Mouse (Mus musculus) gastrocnemius, postnatal 14 days (tissue): Measurements from ENCODE around the gene Rnf103. TPM values are rescaled to one million over a fixed set of nuclear protein-coding genes. Genes with fewer than 3 reads are reported as not detected.
"Not testable (repeated sequence)": the region's sequence is repeated elsewhere in the genome, so short reads cannot be mapped to it uniquely, and the experiment has no call there.

Source experiments
- DNase-seq: peaks from one replicate; pipeline ENCODE4 v3.0.0; 2021; ENCODE audit warnings: mixed read lengths
- intact Hi-C: fragments of 180-260 bp; cut with DNase I; formaldehyde crosslinking; loops from one replicate; pipeline ENCODE4 v1.15.1; 2025; ENCODE audit warnings: low total_unique reads
- long read RNA-seq, 2 experiments: library from polyadenylated mRNA; stranded (forward); transcript quantifications; one replicate each; pipeline ENCODE4 v2.0.0; 2021
- total RNA-seq, 2 experiments: library from RNA; stranded (reverse); gene quantifications; 2 replicates each; pipeline ENCODE4 v1.2.3; 2021

Gene Rnf103
- 10 to 100 TPM; 18.2 to 19.1 TPM for total RNA-seq
- long read RNA-seq, experiment 1, transcript Rnf103-201 (4 exons, 3,264 nt), result major isoform, 17 of 25 reads
- long read RNA-seq, experiment 1, partial matches to known transcripts, result 3 of 25 reads
- long read RNA-seq, experiment 1, other reads (novel, unspliced or antisense), result 5 of 25 reads
- long read RNA-seq, experiment 2, transcript Rnf103-201 (4 exons, 3,264 nt), result major isoform, 26 of 32 reads
- long read RNA-seq, experiment 2, partial matches to known transcripts, result 1 of 32 reads
- long read RNA-seq, experiment 2, other reads (novel, unspliced or antisense), result 5 of 32 reads

DNA sequence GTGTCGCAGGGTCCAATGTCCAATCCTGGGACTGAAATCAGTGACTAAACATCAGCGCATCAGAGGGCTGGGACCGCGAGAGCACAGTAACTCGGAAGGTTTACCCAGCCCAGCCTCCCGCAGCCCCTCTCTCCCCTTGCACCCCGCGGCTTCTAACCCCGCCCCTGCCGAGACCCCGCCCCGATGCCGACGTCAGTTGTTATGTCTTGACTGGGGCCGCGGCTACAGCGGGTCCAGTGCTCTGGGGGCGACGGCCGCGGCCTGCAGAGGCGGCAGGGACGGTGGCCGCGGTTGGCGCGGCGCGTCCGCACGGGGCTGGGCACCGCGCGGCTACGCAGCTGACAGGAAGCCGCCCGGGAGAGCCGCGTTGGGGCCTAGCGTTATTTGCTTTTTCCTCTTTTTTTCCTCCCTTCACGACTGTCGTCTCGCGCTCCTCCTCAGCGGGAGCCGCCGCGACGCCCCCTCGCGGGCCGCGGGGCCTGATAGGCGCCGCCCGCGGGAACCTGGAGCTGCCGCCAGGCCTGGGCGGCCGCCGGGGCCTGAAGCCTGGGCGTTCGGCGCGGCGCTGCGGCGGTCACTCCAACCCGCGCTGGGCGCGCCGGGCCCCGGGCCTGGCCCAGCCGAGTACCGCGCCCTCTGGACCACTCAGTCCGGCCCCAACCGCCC, at the start of gene Rnf103:
Gene Rnf103 (plus strand): TSS at position 220 of the 666 bp plus-strand sequence.
- intact Hi-C loops, result no loop called here

DNA sequence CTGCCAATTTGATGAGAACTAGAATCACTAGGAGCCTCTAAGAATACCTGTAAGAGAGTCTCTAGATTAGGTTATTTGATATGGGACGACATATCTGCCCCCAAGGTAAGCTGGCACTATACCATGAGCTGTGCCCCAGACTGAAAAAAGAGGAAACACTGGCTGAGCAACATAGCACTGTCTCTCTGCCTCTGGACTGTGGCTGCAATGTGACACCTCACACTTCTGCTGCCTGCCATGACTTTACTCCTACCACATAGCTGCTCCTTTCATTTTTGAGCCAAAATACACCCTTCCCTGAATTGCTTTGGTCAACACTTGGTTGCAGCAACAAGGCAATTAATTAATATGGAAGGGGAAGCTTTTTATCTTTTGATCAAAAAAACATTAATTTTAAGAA, 48.9 kb upstream of the Rnf103 start:
- intact Hi-C loops, result loop anchor here (5.0 kb wide), 1 partner anchor 38 kb away; no protein-coding TSS in a partner anchor
- DNase-seq, result no peak

More for the DNA sequence above, at the start of gene Rnf103:
- peak; percentile 95 for DNase-seq

DNA sequence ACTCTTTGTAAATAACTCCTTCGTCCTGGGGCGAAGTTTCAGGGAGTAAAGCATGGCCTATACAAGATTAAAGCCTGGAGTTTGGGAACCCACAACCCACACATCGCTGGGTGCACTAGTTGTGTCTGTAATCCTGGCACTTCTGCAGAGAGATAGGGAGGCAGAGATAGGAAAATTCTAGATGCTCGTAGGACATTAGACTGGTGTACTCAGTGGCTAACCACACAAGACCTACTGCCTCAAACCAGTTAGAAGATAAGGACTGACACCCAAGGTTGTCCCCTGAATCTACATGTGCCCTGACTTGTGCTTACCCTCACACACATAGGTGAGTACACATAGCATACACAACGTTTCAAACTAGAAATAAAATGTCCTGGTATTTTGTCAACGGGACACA, 48.1 kb upstream of the Rnf103 start:
- no peak for DNase-seq
- intact Hi-C loops, result loop anchor here (5.0 kb wide), 1 partner anchor 37 kb away; no protein-coding TSS in a partner anchor

DNA sequence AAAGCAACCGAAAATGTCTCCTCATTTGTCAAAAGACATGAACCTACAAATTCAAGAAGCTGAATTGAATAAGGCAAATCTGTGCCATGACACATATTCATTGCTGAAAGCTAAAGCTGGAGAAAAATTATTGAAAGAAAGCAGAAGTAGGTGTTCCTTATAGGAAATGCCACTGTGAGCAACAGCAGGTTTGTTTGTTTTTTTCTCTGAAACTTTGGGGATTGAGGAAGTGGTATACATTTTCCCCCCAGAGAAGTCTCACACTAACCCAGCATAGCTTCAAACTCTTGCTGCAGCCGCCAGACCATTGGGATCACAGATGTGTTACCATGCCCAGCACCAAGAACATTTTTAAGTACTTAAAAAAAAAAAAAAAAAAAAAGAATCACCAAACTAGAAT, 40.9 kb upstream of the Rnf103 start:
- no peak for DNase-seq
- intact Hi-C loops, result no loop called here

DNA sequence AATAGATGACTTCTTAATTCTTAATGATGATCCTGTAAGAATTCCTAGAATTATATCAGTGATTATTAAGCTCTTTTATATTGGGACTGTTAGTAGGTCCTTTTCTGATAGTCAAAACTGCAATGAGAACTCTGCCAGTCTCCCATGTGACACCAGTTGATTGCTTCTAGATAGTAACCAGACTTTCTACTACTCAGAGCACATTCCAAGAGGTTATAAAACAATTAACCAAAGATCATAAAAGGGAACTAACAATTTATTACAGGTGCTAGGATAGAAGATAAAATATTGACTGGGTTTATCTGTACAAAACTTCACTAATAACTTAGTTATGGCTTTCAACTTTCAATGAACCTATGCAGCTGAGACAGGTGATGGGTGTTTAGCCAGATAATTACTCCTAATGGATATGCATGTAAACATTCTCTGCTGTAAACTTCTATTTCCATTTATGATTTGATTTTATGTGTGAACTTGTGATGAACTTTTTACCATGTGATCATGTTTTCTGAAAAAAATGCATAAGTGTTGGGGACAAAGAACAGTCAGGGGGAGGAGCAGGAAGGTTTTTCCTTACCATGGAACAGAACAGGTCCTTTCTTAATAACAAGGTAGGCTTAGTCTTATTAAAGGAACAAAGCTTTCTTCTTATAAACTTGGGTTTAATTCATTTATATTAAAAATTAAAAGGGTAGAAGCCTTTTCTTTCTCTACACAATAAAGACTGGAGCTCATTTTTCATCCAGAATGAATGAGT, 39.5 kb upstream of the Rnf103 start:
- intact Hi-C loops, DNase-seq: not testable (repeated sequence)

DNA sequence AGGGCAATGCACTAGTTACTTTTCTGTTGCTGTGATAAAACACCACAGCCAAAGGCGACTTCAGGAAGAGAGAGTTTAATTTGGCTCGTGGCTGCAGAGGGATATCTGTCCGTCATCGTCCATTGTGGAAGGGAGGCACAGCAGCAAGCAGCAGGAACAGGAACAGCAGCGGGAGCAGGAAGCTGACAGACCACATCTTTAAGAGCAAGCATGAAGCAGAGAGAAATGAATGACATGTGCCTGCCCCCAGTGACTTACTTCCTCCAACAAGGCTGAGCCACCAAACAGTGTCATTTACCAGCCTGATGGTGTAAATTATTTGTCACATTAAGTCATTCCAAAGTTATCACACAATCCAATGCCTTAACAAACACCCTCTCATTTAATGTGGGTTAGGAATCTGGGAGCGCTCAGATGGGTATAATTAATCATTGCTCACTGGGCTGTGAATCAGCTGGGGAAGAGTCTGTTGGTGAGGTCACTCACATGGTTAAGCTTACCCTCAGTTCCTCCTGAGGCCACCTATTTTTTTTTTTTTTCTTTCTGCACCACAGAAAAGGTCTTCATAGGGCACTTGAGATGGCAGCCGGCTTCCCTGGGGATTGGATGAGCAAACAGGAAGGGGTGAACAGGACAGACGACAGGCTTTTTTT, 35.6 kb upstream of the Rnf103 start:
- no peak for DNase-seq
- intact Hi-C loops, result no loop called here

DNA sequence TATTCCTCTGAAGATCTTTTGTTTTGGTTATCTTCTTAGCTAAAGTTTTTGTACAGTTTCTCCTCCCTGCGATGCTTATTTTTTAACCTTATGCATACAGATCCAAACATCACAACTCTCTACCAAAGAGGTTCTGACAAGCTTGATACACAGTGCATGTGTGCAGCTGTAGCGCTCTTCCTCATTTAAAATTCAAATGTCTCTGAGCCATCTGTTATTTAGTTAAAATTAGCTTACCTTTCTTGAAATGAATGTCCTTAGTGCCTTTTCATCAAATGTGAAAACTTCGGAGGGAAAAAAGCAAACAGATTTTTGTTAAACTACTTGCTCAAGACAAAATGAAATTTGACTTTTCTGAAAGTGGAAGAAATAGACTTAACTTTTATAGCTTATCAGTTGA, 28.5 kb upstream of the Rnf103 start:
- no peak for DNase-seq
- intact Hi-C loops, result no loop called here

DNA sequence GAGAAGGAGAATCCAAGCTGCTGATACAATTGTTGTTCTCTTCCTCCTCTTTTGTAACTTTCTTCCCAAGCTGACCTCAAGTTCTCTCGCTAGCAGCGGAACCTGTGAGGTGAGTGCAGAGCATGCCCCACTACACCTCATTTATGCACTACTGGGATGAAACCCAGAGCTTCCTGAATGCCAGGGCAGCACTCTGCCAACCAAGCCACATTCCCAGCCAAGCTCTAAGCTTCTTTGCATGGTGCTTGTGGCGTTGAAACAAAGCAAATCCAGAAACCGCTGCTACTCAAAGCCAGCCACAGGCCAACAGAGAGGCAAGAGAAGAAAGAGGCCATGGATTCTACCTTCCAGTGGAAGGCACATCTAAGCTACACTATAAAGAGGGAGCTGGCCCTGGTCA, 25.9 kb upstream of the Rnf103 start:
- intact Hi-C loops, result no loop called here
- DNase-seq, result no peak

DNA sequence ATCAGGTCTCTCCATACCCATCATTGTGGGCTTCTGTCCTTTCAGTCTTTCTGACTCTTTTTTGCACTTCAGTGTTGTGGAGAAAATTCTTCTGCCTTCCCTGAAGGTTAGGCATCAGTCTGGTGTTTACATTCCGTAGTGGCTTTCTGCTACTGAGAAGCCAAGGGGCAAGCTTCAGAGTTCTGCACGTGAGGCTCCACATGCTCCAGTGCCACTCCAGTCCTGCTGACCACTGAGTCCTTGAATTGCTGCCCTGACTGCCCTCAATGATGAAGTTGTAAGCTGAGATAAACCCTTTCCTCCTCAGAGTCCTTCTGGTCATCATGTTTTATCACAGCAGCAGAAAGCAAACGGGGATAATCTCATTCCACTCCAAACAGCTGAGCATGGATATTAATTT, 24.4 kb upstream of the Rnf103 start:
- intact Hi-C loops, result no loop called here
- no peak for DNase-seq

DNA sequence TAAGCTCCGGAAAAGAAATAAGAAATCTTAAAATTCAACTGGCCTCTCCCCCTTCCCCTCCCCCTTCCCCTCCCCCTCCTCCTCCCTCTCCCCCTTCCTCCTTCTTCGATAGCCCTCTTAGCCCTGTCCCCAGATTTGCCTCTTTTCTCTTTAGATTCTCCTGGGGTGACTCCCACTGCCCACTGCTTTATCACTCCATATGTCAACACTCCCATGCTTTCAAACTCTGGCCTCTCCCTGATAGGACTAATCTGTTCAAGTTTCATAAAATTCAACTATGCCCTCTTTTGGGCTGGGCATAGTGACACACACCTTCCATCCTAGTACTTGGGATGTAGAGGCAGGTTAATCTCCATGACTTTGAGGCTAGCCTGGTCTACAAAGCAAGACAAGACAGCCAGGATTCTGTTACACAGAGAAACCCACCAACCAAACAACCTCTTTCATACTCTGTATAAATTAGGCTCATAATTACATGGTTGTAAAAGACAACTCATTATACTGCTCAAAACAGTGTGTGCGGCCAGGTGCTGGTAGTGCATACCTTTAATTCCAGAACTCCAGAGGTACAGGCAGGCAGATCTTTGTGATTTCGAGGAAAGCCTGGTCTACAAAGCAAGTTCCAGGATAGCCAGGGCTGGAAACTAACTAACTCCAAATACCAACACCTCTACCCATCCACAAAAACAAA, 21.7 kb upstream of the Rnf103 start:
- intact Hi-C loops, result no loop called here
- DNase-seq, result no peak

DNA sequence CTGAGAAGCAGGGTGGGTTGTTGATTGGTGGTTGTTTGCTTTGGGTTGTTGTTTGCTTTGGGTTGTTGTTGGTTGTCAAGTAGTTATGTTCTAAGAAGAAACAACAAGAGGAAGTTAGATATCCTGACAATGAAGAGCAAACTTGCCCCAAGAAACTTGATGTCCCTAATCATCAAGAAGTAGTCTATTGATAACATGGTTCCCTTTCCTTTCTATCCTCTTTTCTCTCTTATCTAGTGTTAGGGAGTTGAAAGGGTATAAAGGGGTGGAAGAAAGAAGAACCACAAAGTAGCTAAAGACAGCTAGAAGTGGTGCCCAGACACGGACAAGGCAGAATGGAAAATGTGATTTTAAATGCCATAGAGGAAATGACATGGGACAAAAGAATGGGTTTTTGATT, 20.9 kb upstream of the Rnf103 start:
- DNase-seq, result no peak
- intact Hi-C loops, result no loop called here

DNA sequence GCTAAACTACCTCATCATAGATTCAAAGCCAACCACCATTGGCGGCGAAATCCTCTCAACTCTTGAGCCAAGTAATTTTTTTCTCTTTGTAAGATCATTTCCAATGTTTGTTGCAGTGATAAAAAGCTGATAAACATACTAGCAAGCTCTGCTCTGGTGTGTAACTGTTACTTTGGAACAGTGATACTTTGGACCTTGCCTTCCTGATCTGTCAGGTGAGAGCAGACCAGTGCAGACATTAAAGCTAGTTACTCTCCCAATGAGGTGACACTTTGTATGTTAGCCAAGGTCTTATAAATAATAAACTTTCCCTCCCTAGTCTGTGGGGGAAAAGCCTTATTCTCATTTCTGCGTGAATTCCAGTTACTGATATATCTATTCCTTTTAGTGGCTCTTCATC, 18.1 kb upstream of the Rnf103 start:
- intact Hi-C loops, result no loop called here
- DNase-seq, result no peak

DNA sequence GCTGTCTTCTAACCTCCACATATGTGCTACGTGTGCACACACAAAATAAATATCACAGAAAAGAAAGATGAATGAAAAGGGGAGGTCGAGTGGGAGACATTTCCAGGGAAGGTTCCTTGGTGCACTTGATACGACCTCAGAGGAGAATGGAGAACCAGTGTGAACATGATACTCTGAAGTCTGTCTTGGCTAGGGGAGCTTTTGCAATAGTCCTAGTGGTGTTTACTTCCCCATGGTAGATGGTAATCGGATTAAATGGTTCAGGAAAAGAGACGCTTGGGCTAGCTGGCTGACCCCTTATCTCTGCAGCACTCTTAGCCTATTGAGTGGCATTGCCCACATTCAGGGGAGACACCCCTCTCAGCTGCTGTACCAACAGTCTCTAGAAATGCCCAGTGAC, 16.9 kb upstream of the Rnf103 start:
- intact Hi-C loops, result no loop called here

DNA sequence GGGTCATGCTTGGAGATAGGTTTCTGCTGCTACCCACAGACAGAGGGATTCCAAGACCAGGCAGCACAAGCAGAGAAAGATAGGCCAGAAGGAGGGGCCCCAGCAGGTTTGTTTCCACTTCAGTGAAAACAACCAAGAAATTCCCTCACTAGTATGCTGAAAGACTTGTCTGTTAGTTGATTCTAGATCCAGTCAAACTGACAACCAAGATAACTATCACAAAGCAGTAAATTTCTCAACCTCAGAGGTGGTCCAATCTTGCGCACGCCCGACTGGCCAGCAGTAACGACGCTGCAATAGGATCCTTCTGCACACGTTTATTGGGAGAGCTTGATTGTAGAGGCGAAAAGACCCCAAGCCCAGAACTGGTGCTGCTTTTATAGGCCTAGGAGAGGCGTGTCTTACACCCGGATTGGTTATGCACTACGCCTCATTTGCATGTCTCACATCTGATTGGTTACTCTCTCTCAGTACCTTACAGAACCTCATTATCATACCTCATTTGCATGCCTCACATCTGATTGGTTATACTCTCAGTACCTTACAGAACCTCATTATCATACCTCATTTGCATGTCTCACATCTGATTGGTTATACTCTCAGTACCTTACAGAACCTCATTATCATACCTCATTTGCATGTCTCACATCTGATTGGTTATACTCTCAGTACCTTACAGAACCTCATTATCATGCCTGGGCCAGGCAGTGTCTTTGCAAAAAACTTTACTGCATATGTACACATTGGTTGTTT, 14.7 kb upstream of the Rnf103 start:
- DNase-seq, intact Hi-C loops: not testable (repeated sequence)

More for the DNA sequence above, 16.9 kb upstream of the Rnf103 start:
- no peak for DNase-seq

DNA sequence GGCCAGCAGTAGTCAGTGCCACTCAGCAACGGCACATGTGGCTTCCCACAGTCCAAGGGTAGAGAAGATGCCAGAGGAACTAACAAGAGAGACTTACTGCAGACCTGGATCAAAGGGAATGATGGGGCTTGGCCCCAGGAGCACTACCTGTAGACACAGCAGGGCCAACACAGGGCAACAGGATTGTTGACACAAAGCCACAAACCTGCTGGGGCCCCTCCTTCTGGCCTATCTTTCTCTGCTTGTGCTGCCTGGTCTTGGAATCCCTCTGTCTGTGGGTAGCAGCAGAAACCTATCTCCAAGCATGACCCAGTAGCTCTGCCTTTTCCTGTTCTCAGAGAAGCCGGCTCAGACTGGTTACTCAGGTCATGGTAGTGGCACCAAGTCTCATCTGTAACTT, 14.1 kb upstream of the Rnf103 start:
- intact Hi-C loops, DNase-seq: not testable (repeated sequence)

DNA sequence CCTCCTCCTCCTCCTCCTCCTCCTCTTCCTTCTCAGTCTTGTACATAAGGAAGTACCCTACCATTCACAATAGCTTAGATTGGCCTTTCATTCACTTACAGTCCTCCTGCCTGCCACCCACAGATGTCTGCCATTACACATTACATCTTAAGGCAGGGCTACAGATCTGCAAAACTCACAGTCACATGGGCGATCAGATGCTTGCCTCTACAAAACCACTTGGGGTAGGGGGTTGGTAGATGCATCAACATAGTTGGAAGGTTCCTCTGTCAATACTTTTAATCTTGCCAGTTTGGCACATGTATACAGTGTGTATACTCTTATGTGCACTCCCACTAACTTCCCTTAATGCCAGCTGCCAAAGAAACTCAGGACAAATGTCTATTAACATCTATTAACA, 13.6 kb upstream of the Rnf103 start:
- no peak for DNase-seq
- intact Hi-C loops, result loop anchor here (5.0 kb wide), 1 partner anchor 33 kb away; no protein-coding TSS in a partner anchor

DNA sequence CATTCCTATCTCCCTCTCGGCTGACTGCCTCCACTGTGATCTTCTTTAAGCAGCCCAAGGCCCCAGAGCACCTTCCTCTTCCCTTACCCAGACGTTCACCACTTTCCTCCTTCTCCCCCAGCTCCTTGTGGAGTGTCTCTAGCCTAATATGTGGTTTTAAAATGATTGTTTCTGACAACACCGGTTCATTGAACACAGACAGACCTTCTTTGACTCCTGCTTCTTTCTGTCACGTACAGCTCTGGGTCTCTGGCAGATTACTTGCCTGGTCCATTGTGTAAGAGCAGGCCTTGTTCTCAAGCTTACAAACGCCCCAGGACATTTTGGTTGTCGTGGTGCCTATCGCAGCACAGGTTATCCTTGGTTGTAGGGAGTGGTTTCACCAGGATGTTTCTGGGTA, 12.6 kb upstream of the Rnf103 start:
- intact Hi-C loops, result loop anchor here (5.0 kb wide), 1 partner anchor 34 kb away; no protein-coding TSS in a partner anchor
- DNase-seq, result no peak

DNA sequence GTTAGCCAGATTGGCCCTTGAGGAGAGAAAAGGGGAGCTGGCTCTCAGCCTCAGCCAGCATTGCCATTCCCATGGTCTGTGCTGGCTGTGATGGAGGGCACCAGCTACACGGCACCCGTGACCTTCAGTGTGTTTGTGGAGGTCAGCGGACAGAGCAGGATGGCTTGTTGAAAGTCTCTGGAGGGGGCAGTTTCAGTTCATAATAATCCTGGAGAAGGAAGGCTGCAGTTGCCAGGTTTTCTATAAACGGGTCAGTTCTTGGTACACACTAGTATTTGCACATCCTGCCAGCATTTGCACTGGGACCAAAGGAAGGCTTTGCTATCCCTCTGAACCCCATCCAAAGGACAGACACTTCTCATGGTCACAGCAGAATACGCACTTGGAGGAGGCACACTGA, 8.4 kb upstream of the Rnf103 start:
- no peak for DNase-seq
- intact Hi-C loops, result no loop called here

DNA sequence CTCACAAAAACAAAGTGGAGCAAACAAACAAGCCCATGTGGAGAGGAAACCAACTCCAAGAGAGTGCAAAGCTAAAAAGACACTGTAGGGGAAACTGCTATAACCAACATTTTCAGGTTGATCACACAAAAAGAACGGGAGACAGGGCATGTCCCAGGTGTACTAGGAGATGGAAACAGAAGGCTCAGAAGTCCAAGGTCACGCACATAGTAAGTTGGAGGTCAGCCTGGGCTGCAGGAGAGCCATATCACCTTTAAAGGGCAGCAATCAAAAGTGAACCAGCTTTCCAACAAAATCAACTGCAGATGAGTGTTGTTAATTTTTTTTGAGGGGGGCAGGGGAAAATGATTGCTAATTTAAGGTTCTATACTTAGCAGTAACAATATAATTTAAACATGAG, 7.5 kb upstream of the Rnf103 start:
- intact Hi-C loops, result no loop called here
- no peak for DNase-seq
